Mouse (Mus musculus) ovary, postnatal 10 days (tissue): Measurements from ENCODE around the gene Smok3b.
"Not testable (repeated sequence)": the region's sequence is repeated elsewhere in the genome, so short reads cannot be mapped to it uniquely, and the experiment has no call there.

Source experiments
- DNase-seq: peaks from one replicate; pipeline ENCODE4 v3.0.0; 2022; ENCODE audit warnings: low spot score

The Smok3b gene

DNA sequence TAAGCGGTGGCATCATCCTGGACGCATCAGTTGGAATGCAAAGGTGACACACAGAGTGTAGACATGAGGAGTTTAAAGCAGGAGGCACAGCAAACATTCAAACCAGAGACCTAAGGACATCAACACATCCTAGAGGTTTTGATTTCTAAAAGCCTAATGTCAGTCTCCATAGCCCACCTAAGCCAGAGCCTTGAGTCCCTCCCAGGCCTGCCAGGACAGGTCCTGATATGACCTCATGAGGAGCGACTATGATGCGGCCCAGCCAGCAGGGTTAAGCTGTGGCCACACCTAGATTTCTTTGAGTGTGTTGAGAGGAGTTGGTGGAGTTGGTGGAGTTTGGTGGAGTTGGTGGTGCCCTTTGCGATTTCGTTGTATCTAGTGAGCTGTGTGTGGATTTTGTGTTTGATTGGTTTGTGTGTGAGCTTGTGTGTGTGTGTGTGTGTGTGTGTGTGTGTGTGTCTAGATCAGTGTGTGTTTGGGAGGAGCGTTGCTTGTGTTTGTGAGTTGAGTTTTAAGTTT, at the start of gene Smok3b, which contains the start of gene Smok3a:
Smok3b (plus strand) TSS at position 469 of the 519 bp plus-strand sequence.
Smok3a (plus strand) TSS at position 301 of the 519 bp plus-strand sequence.
- not testable (repeated sequence) for DNase-seq

DNA sequence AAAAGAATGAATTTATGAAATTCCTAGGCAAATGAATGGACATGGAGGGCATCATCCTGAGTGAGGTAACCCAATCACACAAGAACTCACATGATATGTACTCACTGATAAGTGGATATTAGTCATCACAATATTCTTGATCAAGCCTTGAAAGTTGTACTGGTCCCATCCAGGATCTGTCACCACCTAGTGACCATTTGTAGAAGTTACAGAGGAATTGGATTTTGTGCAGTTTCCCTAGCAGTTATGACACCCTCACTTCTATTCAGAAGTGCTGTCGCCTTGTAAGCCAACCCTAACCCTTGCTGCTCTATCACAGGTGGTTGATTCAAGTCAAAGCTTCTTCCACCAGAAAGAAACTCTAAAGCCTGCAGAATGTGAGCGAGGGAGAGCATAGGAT, 48.1 kb upstream of the Smok3b start:
- no peak for DNase-seq

DNA sequence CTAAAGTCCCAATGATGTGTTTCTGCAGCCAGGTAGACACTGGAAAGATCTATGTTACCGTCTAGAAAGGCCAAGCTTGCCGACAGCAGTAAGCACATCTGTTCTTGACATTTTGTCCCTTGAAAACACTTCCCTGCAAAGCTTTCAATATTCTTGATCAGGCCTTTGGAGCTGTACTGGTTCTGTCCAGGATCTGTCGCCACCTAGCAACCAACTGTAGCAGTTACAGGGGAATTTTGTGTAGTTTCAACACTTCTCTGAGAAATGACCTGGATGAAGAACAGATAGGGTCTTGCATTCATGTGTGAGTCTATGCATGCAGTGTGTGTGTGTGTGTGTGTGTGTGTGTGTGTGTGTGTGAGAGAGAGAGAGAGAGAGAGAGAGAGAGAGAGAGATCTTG, 47.5 kb upstream of the Smok3b start:
- no peak for DNase-seq

DNA sequence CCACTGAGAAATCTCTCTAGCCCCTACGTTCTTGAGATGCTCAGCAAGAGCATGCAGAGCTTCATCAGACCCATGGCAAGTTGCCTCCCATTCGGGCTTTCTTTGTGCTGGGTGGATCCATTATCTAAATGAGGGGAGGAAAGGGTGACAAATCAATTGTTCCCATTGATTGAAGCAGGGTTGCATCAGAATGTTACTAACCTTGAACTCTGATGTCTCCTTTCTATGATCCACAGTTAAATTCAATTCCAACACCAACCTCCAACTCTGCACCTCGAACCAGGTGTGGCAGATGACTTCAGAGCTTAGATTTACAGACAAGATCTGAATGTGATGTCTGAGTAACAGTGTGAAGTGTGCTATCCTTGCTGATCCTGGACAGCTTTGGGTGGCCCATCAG, 46.5 kb upstream of the Smok3b start:
- DNase-seq: no peak

DNA sequence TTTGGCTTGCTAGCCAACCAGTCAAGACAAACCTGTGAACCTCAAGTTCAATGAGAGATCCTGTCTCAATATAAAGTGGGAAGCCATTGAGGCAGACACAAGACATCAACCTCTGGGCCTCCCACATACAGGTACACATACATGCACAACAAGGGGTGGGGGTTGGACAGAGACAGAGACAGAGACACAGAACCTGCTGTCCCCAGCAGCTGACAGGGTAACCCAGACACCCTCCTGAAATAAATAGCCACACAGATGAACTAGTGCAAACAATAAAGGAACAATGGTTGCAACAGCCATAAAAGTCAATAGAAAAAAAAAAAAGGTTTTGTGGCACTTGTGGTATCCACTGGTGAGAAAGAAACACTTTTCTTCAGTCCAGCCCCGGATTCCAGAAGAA, 45.8 kb upstream of the Smok3b start:
- DNase-seq: no peak

DNA sequence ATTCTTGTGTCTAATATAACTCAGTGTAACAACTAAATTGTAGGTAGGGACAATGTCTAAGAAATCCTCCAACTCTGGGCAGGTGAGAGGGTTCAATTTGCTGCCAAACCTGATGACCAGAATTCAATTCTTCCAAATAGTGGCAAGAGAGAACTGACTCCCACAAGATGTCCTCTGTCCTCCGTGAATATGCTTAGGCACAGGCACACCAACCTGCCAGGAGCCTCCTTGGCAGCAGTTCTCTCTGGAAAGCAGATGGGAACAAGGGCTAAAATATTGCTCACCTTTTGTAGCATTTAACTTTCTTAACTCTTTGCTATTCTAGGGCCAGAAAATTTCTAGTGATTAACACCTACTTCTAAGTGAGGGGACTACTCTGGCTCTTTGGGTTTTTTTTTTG, 43.9 kb upstream of the Smok3b start:
- DNase-seq: no peak

DNA sequence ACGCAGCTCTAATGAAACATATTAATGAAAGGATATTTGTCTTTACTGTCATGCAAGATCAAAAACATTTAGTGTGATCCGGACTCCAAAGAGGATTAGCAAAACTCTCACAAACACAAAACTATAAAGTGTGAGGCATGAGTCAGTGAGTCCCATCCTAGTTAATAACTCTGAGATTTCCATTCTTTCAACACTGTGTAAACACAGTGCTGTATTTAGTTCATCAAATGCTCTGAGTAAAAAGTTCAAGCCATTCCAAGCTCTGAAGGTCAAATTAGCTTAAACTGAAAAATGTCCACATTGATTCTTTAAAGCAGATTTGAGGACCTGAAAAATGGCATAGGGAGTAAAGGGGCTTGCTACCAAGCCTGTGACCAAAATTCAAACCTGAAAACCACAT, 42.1 kb upstream of the Smok3b start:
- DNase-seq: no peak

DNA sequence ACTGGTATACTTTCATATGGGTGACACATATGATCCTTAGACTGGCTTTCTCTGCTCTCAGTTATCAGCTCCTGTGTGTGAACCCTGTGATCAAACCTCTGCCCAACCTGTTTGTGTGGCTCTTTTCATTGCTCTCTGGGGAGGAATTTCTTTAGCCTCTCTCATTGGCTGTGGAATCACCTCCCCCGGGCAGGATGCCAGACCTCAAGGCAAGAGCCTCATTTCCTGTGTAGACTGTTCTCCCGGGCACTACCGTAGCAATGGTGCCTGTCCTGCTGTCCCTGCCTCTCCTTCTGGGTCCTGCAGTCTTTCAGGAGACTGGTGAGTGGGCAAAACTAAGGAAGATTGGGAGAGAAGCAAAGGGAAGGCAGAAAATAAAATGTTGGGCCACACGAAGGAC, 39.9 kb upstream of the Smok3b start, which contains the start of gene Azgp1:
Azgp1 (plus strand) TSS at position 221 of the 400 bp plus-strand sequence.
- no peak for DNase-seq

DNA sequence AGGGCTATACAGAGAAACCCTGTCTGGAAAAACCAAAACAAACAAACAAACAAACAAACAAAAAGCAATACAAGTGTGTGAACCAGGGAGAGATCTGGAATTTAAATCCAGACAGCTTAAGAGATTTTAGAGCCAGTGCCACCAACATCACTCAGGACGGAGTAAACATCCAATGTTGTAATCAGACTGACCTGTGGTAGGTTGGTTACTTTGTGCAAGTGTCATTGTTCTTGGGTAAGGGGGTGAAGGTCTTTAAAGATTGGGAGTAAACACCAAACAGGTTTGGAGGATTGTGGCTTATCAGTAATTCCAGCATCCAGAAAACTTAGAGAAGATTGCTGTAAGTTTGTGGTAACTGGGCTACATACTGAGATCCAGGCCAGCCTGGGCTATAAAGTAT, 34.9 kb upstream of the Smok3b start:
- DNase-seq: no peak

DNA sequence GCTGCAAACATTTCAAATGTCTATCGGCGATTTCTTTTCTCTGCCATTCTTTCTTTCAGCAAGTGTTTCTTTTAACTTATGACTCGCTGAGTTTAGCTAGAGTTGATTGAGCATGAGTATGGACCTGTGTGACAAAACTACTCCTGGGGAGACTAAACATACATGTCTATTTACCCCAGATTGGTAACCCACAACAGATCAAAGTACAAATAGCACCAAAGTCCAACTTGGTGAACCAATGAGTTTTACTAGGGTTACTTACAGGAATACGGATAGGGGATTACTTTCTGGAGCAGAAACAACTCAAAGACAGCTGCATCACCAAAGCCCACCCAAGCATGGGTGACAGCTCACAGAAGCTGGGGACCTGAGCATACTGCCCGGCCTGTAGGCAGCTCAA, 11.8 kb upstream of the Smok3b start:
- DNase-seq: no peak

DNA sequence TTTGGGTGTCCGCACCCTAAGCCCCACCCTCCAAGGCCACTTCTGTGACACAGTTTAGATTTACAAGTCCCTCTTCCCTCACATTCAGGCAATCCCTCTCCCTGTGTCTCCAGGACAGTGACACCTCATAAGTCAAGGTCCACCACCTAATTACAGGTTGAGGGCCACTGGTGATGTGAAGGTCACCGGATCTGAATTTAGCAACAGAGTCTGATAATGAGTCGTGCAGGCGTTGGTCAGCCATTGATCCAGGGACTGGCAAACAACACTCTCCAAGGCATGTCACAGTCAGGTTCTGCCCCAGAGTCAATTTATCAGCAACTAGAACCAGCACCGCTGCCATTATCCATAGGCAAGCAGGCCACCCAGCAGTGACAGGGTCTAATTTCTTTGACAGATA, 8.8 kb upstream of the Smok3b start:
- DNase-seq: no peak

DNA sequence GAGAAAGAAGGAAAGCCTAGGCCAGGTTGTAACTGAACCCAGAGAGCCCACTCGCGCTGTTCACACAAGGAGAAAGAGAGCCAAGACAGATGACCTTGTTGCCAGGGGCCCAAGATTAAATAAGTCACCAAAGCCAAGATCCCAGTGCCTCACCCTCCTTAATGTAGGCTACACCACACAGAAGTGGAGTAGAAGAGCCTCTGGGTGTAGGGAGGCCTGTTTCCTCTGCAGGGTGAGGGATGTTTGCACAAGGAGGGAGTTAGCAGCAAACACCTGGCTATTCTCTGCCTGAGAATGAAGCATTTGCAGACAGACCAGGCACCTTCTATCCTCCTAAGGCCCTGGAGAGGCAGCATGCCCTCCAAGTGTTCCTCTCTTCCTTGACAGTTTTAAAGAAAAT, 4.7 kb upstream of the Smok3b start:
- DNase-seq: no peak

DNA sequence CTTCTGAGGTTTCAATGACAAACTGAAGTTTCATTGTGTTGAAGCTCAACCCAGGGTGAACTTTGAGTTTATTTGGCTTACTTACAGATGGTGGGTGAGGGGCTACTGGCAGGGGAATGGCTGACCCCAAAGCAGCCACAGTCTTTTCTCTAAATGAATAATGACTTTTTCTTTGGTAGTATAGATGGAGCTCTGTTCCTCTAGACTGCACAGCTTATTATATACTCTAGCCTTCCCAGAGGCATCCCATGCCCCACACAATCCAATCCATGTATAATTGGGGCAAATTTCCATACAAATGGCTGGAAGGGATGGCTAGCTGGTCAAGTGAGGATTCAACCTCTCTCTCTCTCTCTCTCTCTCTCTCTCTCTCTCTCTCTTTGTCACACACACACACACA, 4.2 kb upstream of the Smok3b start:
- DNase-seq: no peak

DNA sequence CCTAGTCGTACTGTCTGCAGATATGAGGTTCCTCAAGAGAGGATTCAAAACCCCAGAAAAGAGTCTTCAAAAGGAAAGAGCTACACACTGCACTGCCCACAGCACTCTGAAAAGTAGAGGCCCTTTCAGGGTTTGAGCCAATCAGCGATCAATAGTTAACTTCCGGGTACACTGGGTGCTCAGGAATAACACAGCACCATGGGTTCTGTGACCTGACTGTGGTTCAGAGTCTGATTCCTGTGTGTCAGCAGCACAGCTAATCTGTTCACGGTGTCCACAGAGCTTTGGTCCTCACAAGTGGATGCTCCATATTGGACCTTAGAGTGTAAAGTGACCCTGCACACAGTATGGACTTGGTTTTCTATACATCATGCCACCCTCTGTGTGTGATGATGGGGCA, 1.7 kb upstream of the Smok3b start:
- not testable (repeated sequence) for DNase-seq

DNA sequence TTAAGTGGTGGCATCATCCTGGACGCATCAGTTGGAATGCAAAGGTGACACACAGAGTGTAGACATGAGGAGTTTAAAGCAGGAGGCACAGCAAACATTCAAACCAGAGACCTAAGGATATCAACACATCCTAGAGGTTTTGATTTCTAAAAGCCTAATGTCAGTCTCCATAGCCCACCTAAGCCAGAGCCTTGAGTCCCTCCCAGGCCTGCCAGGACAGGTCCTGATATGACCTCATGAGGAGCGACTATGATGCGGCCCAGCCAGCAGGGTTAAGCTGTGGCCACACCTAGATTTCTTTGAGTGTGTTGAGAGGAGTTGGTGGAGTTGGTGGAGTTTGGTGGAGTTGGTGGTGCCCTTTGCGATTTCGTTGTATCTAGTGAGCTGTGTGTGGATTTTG, 31.7 kb downstream of the Smok3b start, which contains the start of gene Smok3c:
Smok3c (plus strand) TSS at position 301 of the 400 bp plus-strand sequence.
- not testable (repeated sequence) for DNase-seq

DNA sequence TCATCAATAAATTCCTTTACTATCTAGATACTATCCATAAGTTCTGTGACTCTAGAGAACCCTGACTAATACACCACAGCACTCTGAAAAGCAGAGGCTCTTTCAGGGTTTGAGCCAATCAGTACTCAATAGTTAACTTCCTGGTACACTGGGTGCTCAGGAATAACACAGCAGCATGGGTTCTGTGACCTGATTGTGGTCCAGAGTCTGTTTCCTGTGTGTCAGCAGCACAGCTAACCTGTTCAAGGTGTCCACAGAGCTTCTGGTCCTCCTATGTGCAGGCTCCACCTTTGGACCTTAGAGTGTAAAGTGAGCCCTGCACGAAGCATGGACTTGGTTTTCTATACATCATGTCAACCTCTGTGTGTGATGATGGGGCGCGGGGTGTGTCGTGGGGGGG, 52.6 kb downstream of the Smok3b start:
- no peak for DNase-seq

DNA sequence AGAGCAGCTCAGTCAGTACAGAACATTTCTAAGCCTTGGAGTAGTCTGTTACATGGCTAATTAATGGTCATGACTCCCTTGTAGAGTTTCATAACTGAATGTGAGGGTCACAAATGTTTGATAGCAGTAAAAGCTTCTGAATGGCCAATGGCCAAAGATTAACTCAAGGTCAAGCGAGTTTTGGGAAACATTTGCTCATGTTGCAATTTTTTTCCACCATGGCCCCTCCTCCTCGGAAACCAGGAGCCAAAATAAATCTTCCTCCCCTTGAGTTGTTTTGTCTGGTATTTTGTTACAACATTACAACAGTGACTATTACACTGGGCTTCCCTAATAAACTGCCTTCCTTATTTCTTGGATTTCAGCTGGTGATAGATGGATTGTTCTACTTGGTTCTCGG, 54.5 kb downstream of the Smok3b start:
- DNase-seq: no peak

DNA sequence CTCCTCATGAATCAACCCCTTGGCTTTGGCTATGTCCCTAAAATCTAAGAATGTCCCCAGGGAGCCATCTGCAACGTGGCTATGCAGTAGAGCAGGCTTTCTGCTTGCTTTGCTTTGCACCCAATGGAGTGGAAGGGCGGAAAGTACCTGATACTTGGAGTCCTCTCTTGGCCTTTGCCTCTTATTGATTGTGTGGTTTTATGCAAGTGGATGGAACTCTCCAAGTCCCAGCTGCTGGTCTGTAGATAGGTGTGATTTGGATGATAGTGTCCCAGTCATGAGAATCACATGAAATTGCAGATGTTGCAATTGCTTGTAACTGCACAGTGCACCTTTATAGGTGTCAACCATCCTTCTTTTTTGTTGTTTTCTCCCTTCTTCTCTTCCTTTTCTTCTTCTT, 54.9 kb downstream of the Smok3b start:
- no peak for DNase-seq

DNA sequence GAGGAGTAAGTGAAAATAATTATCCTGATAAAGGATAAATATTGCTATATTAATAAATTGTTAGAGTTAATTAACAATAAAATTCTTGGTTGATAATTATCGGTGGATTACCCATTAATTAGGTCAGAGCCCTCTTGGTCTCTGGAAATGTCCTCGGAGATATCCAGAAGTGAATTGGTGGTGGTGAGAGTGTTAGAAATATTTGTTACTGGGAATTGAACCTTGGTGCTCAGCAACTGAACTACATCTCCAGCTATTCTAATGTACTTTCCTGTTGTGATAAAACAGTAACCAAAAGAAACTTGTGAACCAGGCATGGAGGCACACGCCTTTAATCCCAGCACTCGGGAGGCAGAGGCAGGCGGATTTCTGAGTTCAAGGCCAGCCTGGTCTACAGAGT, 59.2 kb downstream of the Smok3b start:
- no peak for DNase-seq

DNA sequence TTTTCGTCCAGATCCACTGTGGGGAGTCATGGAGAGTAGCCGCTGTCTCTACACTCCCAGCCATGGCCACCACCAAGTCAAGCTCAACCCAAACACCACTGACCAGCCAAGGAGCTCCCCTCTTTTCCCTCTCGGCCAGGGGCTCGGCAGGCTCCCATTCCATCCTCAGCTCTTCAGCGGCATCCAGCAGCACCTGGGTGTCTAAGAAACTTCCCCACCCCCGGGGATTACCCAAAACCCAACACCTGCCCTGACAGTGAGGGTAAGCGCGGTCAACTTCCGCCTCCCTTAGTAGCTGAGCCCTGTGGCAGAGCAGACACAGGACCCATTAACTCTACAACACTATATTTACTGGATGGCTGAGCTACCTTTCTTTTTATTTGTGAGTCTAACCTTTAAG, 60.2 kb downstream of the Smok3b start:
- DNase-seq: no peak

DNA sequence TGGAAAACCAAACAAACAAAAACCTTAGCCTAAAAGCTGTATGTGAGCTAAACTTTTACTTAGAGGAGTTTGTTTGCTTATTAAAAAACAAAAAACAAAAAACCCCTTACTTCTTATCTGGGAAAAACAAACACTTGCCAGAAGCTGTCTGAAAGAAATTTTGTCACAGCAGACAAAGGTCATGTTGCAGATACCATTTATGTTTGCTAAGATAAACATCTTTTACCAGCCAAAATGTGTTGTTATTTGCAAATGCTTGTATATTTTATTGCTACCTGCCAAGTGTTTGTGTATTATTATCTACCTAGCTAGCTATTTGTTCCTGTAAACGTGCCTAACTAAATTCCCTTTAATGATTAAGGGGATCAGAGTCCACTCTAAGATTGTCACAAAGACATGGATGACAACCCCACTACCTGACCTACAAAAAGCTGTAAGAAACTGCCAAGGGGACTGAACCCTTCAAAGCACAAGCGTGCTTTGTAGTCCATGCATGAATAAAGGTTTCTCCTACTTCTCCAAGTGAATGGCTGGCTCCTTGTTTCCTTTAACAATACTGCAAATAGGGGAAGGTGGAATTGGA, 62.2 kb downstream of the Smok3b start:
- no peak for DNase-seq

DNA sequence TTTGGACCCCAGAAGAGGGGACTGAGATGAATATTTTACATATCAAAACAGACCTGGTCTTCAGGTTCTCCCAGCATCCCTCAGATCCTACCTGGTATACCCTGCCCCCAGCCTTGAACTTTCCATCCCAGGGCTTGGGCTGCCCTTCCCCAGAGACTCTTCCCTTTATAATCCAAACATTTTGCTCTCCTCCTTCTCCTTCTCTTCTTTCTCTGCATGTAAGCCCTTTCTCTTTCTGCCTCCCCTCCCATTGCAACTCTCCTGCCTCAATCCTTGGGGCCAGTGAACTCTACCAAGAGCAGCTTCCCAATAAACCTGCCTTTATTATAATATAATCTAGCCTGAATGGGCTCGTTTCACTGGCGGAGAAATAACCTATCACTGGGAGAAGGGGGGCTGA, 62.7 kb downstream of the Smok3b start:
- no peak for DNase-seq

DNA sequence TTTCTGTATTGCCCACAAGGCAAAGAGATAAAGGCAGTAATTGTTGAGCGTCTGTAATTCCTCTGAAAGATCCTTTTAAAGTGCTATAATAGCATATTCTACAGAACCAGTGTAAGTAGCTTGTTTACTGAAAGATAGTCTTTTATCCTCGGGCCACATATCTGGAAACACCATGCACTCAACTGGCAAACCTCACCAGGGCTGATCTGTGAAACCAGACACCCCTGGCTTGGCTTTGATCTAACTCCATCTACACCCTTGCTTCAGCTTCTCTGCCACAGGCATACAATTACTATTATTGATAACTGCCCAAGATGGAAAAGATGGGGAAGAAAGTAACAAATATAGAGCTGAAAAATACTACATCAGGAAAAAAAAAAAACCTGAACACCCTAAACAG, 63.3 kb downstream of the Smok3b start:
- no peak for DNase-seq

DNA sequence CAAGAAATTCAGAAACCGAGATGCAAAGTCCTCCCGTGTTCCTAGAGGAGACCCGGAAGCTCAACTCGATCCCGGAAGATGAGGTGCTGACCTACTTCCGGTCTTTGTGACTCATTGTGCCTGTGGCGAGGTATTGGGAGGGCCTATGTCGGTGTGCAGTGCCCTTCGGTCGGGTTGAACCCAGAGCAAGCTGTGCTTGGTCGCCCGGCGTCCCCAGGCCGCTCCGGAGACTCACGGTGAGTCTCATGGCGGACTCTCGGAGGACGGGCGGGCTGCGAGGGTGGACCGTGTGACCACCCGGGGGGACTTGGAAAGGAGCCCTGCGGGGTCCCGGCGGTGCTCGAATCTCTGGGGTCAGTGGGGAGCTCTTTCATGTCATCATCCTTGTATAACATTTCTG, 63.8 kb downstream of the Smok3b start, which contains the start of gene Zkscan1:
Zkscan1 (plus strand) TSS at position 89 of the 400 bp plus-strand sequence.
- DNase-seq: peak; percentile 44
